Comparison of ENCODE assay signal across 9 mouse cellular contexts in genomic region chr2:166945456-166945855, GRCm38 (mm10). TPM values are rescaled to one million over a fixed set of nuclear protein-coding genes. Genes with fewer than 3 reads are reported as not detected.
A peak's percentile ranks its signal among the peaks of the same experiment; 100 is the strongest.
DNase-seq lines count a peak whose midpoint lies in the region; ATAC-seq and TF ChIP-seq lines count a peak whose summit lies in the region.
"Had no signal": no experiment of that assay in that cellular context is flagged by ENCODE, and none has a peak within 500 bp of the region (broad histone marks: within the 10 kb centered on the region; RNA-seq: fewer than 3 reads in every experiment).

No protein-coding gene starts in this region.

- H3K4me3 ChIP-seq in layer of hippocampus, adult 2 months = no peak overlapping the region
- no peak overlapping the region for H3K4me3 ChIP-seq in embryonic facial prominence, embryonic 14.5 days (ENCODE audit: low read depth, low read length)
- H3K4me3 ChIP-seq: embryonic facial prominence, embryonic 15.5 days had no signal

- H3K9me3 ChIP-seq in embryonic facial prominence, embryonic 14.5 days (ENCODE audit: control insufficient read depth, low read length) = no peaks in the 10 kb centered on the region
- H3K9me3 ChIP-seq: embryonic facial prominence, embryonic 15.5 days had no signal

- H3K4me1 ChIP-seq in embryonic facial prominence, embryonic 14.5 days (ENCODE audit: control insufficient read depth, insufficient read depth, low read length) = no peaks in the 10 kb centered on the region
- H3K4me1 ChIP-seq: embryonic facial prominence, embryonic 15.5 days had no signal

- DNase-seq in layer of hippocampus, adult 2 months (ENCODE audit: low spot score in 2 of 2) = no peak
- DNase-seq in layer of hippocampus, postnatal 36 days = no peak
- peak; percentile 52 for DNase-seq in MN1 (ENCODE audit: low spot score)
- peak; percentile 19 for DNase-seq in embryonic facial prominence, embryonic 14.5 days (ENCODE audit: low spot score)
- no peak for DNase-seq in right cerebral cortex, adult 18-20 months
- DNase-seq in cerebellum, adult 8-10 months = no peak
- DNase-seq in cerebellum, adult 11-12 months = no peak

- no peaks in the 10 kb centered on the region for H3K27me3 ChIP-seq in embryonic facial prominence, embryonic 14.5 days (replicated peaks; ENCODE audit: control insufficient read depth, insufficient read depth, low read length)
- H3K27me3 ChIP-seq: embryonic facial prominence, embryonic 15.5 days had no signal

- ATAC-seq in embryonic facial prominence, embryonic 14.5 days (ENCODE audit: low read depth) = peak; percentile 58; the same call in 1 of the 2 replicates
- ATAC-seq in megakaryocyte progenitor cell, adult 5-6 weeks (replicated peaks; ENCODE audit: poor library complexity) = peak; percentile 71

- WGBS in embryonic facial prominence, embryonic 14.5 days = 58% methylated on average over 4 of the region's 4 CpGs

- no peak overlapping the region for H3K27ac ChIP-seq in layer of hippocampus, adult 2 months
- H3K27ac ChIP-seq in embryonic facial prominence, embryonic 14.5 days (replicated peaks; ENCODE audit: low read depth, low read length) = no peak overlapping the region
- H3K27ac ChIP-seq: embryonic facial prominence, embryonic 15.5 days had no signal

- peak; percentile 62 for TF ChIP-seq CTCF in layer of hippocampus, adult 2 months (conservative IDR thresholded peaks at IDR 0.05)

- H3K36me3 ChIP-seq in embryonic facial prominence, embryonic 14.5 days (ENCODE audit: control insufficient read depth, insufficient read depth, low read length) = peaks cover 98% of the 10 kb centered on the region

- H3K9ac ChIP-seq in embryonic facial prominence, embryonic 14.5 days (ENCODE audit: low read depth, low read length) = no peak overlapping the region
- H3K9ac ChIP-seq: embryonic facial prominence, embryonic 15.5 days had no signal

- H3K4me2 ChIP-seq in embryonic facial prominence, embryonic 14.5 days (ENCODE audit: low read depth, low read length) = no peak overlapping the region
- H3K4me2 ChIP-seq: embryonic facial prominence, embryonic 15.5 days had no signal

RNA-seq across cellular contexts. Expression of gene Cse1l, which starts 39.6 kb away (rescaled TPM):
- total RNA-seq in layer of hippocampus, adult 2 months (2021) = 10 to 100 TPM; 48.7 to 51.4 TPM
- total RNA-seq in layer of hippocampus, postnatal 36 days (2021) = 10 to 100 TPM; 53.1 to 54.8 TPM
- polyA plus RNA-seq in embryonic facial prominence, embryonic 14.5 days (2014; fragmentation: Nextera tagmentation; extraction: Ambion mirVana) = 113 and 118 TPM in 2 replicates
- 158 and 185 TPM in 2 replicates for total RNA-seq in megakaryocyte progenitor cell, adult 5-6 weeks (2015)
- total RNA-seq in megakaryocyte progenitor cell, adult 5-6 weeks (2017) = 116 and 151 TPM in 2 replicates

RNA-seq across cellular contexts. Expression of gene Stau1, which starts 50.6 kb away (rescaled TPM):
- total RNA-seq in layer of hippocampus, adult 2 months (2021) = 10 to 100 TPM; 64.3 to 66.4 TPM
- 10 to 100 TPM; 59.0 to 67.2 TPM for total RNA-seq in layer of hippocampus, postnatal 36 days (2021)
- 74.7 and 79.3 TPM in 2 replicates for polyA plus RNA-seq in embryonic facial prominence, embryonic 14.5 days (2014; fragmentation: Nextera tagmentation; extraction: Ambion mirVana)
- 35.7 and 36.0 TPM in 2 replicates for total RNA-seq in megakaryocyte progenitor cell, adult 5-6 weeks (2015)
- total RNA-seq in megakaryocyte progenitor cell, adult 5-6 weeks (2017) = 30.1 and 32.1 TPM in 2 replicates

Comparison
In these comparisons a context has a peak if more than half of its experiments do, and no peak if none do; other contexts are left out.
1. DNase-seq: peak in MN1 (single experiment) and embryonic facial prominence, embryonic 14.5 days (single experiment); none in layer of hippocampus, adult 2 months (0 of 2), layer of hippocampus, postnatal 36 days (0 of 2), right cerebral cortex, adult 18-20 months (single experiment), cerebellum, adult 8-10 months (single experiment) and cerebellum, adult 11-12 months (single experiment).